Mouse (Mus musculus): ENCODE data around the gene Mynn. TPM values are rescaled to one million over a fixed set of nuclear protein-coding genes. Genes with fewer than 3 reads are reported as not detected.

The Mynn gene
- polyA plus RNA-seq, 1 experiment = 9.9 TPM

GRCm38 (mm10) chr3:30593719-30594485, 8.0 kb upstream of the Mynn start:
- WGBS = 71% methylated on average over 4 of the region's 4 CpGs
- Histone ChIP-seq H3K36me3 (ENCODE audit: control insufficient read depth, insufficient read depth, low read length) (no peaks in the 10 kb centered on the region), H3K27me3 (replicated peaks; ENCODE audit: control insufficient read depth, insufficient read depth, low read length) (no peaks in the 10 kb centered on the region), H3K4me1 (ENCODE audit: control insufficient read depth, insufficient read depth, low read length) (peaks cover 15% of the 10 kb centered on the region; the same call in 1 of the 2 replicates), H3K4me3 (ENCODE audit: insufficient read depth, low read depth, low read length) (no peak overlapping the region), H3K27ac (ENCODE audit: insufficient read depth, low read depth, low read length) (peak overlapping the region; percentile 63; the same call in 1 of the 2 replicates)
- TF ChIP-seq POLR2A (IDR thresholded peaks at IDR 0.05; ENCODE audit: low read depth, low read length) (no peak), CTCF (conservative IDR thresholded peaks at IDR 0.05; ENCODE audit: insufficient read depth, insufficient read length, low read depth, low read length) (peak; percentile 39; the same call in 1 of the 2 replicates)
- peak; percentile 52 for DNase-seq

- Histone ChIP-seq H3K27me3 (replicated peaks; ENCODE audit: control insufficient read depth, insufficient read depth, low read length) (no peaks in the 10 kb centered on the region), H3K27ac (ENCODE audit: insufficient read depth, low read depth, low read length) (peak overlapping the region; percentile 87), H3K36me3 (ENCODE audit: control insufficient read depth, insufficient read depth, low read length) (no peaks in the 10 kb centered on the region), H3K4me1 (ENCODE audit: control insufficient read depth, insufficient read depth, low read length) (peaks cover 15% of the 10 kb centered on the region; the same call in 1 of the 2 replicates), H3K4me3 (ENCODE audit: insufficient read depth, low read depth, low read length) (peak overlapping the region; percentile 89)
- DNase-seq = peak; percentile 67
- under 1% methylated on average over 62 of the region's 62 CpGs for WGBS
- TF ChIP-seq POLR2A (IDR thresholded peaks at IDR 0.05; ENCODE audit: low read depth, low read length) (no peak), CTCF (conservative IDR thresholded peaks at IDR 0.05; ENCODE audit: insufficient read depth, insufficient read length, low read depth, low read length) (no peak)
These were observed 6.6 kb upstream of the Mynn start for GRCm38 (mm10) chr3:30595111-30595832.

- H3K27ac ChIP-seq (ENCODE audit: insufficient read depth, low read depth, low read length) = no peak overlapping the region
- no peak for TF ChIP-seq CTCF (conservative IDR thresholded peaks at IDR 0.05; ENCODE audit: insufficient read depth, insufficient read length, low read depth, low read length)
- TF ChIP-seq POLR2A (IDR thresholded peaks at IDR 0.05; ENCODE audit: low read depth, low read length) = no peak
- no peaks in the 10 kb centered on the region for H3K36me3 ChIP-seq (ENCODE audit: control insufficient read depth, insufficient read depth, low read length)
- H3K27me3 ChIP-seq (replicated peaks; ENCODE audit: control insufficient read depth, insufficient read depth, low read length) = no peaks in the 10 kb centered on the region
- H3K4me3 ChIP-seq (ENCODE audit: insufficient read depth, low read depth, low read length) = no peak overlapping the region
- 92% methylated on average over 7 of the region's 7 CpGs for WGBS
- H3K4me1 ChIP-seq (ENCODE audit: control insufficient read depth, insufficient read depth, low read length) = peaks cover 15% of the 10 kb centered on the region; the same call in 1 of the 2 replicates
- DNase-seq = no peak
These were observed 4.6 kb upstream of the Mynn start for GRCm38 (mm10) chr3:30597271-30597670.

- Histone ChIP-seq H3K4me1 (ENCODE audit: control insufficient read depth, insufficient read depth, low read length) (peaks cover 2% of the 10 kb centered on the region; the same call in 1 of the 2 replicates), H3K4me3 (ENCODE audit: insufficient read depth, low read depth, low read length) (peak within 1 kb of the TSS; percentile 53), H3K27ac (ENCODE audit: insufficient read depth, low read depth, low read length) (0 out of 2 replicates have a peak within 1 kb of the TSS, but pooled peaks have one; percentile 2), H3K36me3 (ENCODE audit: control insufficient read depth, insufficient read depth, low read length) (peaks cover 1% of the 10 kb centered on the region; the same call in 1 of the 2 replicates), H3K27me3 (replicated peaks; ENCODE audit: control insufficient read depth, insufficient read depth, low read length) (no peaks in the 10 kb centered on the region)
- WGBS = 16% methylated on average over 32 of the region's 32 CpGs
- TF ChIP-seq CTCF (conservative IDR thresholded peaks at IDR 0.05; ENCODE audit: insufficient read depth, insufficient read length, low read depth, low read length) (no peak), POLR2A (IDR thresholded peaks at IDR 0.05; ENCODE audit: low read depth, low read length) (no peak)
- DNase-seq = peak; percentile 32
These were observed 1.9 kb upstream of the Mynn start, which contains the start of gene Actrt3 for GRCm38 (mm10) chr3:30599711-30600545. TSS of gene Actrt3 (minus strand) at chr3:30599939.

- Histone ChIP-seq H3K4me1 (ENCODE audit: control insufficient read depth, insufficient read depth, low read length) (peaks cover 2% of the 10 kb centered on the region; the same call in 1 of the 2 replicates), H3K36me3 (ENCODE audit: control insufficient read depth, insufficient read depth, low read length) (peaks cover 1% of the 10 kb centered on the region; the same call in 1 of the 2 replicates), H3K27ac (ENCODE audit: insufficient read depth, low read depth, low read length) (0 out of 2 replicates have a peak overlapping the region, but pooled peaks have one; percentile 2), H3K4me3 (ENCODE audit: insufficient read depth, low read depth, low read length) (peak overlapping the region; percentile 43), H3K27me3 (replicated peaks; ENCODE audit: control insufficient read depth, insufficient read depth, low read length) (no peaks in the 10 kb centered on the region)
- no peak for DNase-seq
- no peak for TF ChIP-seq POLR2A (IDR thresholded peaks at IDR 0.05; ENCODE audit: low read depth, low read length)
- TF ChIP-seq CTCF (conservative IDR thresholded peaks at IDR 0.05; ENCODE audit: insufficient read depth, insufficient read length, low read depth, low read length) = no peak
- 4% methylated on average over 14 of the region's 14 CpGs for WGBS
These were observed 1.1 kb upstream of the Mynn start for GRCm38 (mm10) chr3:30600717-30601116.

GRCm38 (mm10) chr3:30601175-30601574, 690 bp upstream of the Mynn start:
- Histone ChIP-seq H3K36me3 (ENCODE audit: control insufficient read depth, insufficient read depth, low read length) (peaks cover 1% of the 10 kb centered on the region; the same call in 1 of the 2 replicates), H3K27me3 (replicated peaks; ENCODE audit: control insufficient read depth, insufficient read depth, low read length) (no peaks in the 10 kb centered on the region), H3K4me3 (ENCODE audit: insufficient read depth, low read depth, low read length) (peak overlapping the region; percentile 47), H3K4me1 (ENCODE audit: control insufficient read depth, insufficient read depth, low read length) (peaks cover 2% of the 10 kb centered on the region; the same call in 1 of the 2 replicates), H3K27ac (ENCODE audit: insufficient read depth, low read depth, low read length) (peak overlapping the region; percentile 95)
- TF ChIP-seq CTCF (conservative IDR thresholded peaks at IDR 0.05; ENCODE audit: insufficient read depth, insufficient read length, low read depth, low read length) (no peak), POLR2A (IDR thresholded peaks at IDR 0.05; ENCODE audit: low read depth, low read length) (no peak)
- DNase-seq = peak; percentile 96
- WGBS = 1% methylated on average over 17 of the region's 17 CpGs

Data from kidney, adult 2 months (tissue).